ENCODE assay signal across 8 mouse cellular contexts in genomic region chr6:31088147-31088972, GRCm38 (mm10).
A peak's percentile ranks its signal among the peaks of the same experiment; 100 is the strongest.
DNase-seq lines count a peak whose midpoint lies in the region; ATAC-seq and TF ChIP-seq lines count a peak whose summit lies in the region.

No protein-coding gene starts in this region.

- no peaks in the 10 kb centered on the region for H3K27me3 ChIP-seq in lung, embryonic 14.5 days (ENCODE audit: insufficient read depth, low read length)
- H3K27me3 ChIP-seq in forebrain, embryonic 14.5 days (replicated peaks; ENCODE audit: control insufficient read depth, insufficient read depth, low read length): no peaks in the 10 kb centered on the region
- H3K27me3 ChIP-seq in limb, embryonic 13.5 days: no peaks in the 10 kb centered on the region
- no peaks in the 10 kb centered on the region for H3K27me3 ChIP-seq in neural tube, embryonic 11.5 days (ENCODE audit: control insufficient read depth, insufficient read depth, low read length)

- peak; percentile 48; the same call in 1 of the 2 replicates for ATAC-seq in lung, embryonic 14.5 days (ENCODE audit: insufficient read depth)
- ATAC-seq in forebrain, embryonic 14.5 days: peak; percentile 78
- ATAC-seq in limb, embryonic 13.5 days (ENCODE audit: low FRiP score, low read depth): no peak
- peak; percentile 63 for ATAC-seq in neural tube, embryonic 11.5 days (ENCODE audit: insufficient read depth, low FRiP score, low TSS enrichment)

- H3K9ac ChIP-seq in lung, embryonic 14.5 days: peak overlapping the region; percentile 24; the same call in 1 of the 2 replicates
- H3K9ac ChIP-seq in forebrain, embryonic 14.5 days (ENCODE audit: low read length): peak overlapping the region; percentile 49
- peak overlapping the region; percentile 54; the same call in 1 of the 2 replicates for H3K9ac ChIP-seq in limb, embryonic 13.5 days
- no peak overlapping the region; the same call in 1 of the 2 replicates for H3K9ac ChIP-seq in neural tube, embryonic 11.5 days (ENCODE audit: low read length)

- no peak for TF ChIP-seq CTCF in lung, embryonic 14.5 days (IDR thresholded peaks at IDR 0.05; ENCODE audit: low read depth)
- TF ChIP-seq CTCF in lung, adult 2 months (IDR thresholded peaks at IDR 0.05; ENCODE audit: insufficient read depth, low read length): no peak

- peak overlapping the region; percentile 63 for H3K27ac ChIP-seq in lung, embryonic 14.5 days (ENCODE audit: low read depth)
- H3K27ac ChIP-seq in forebrain, embryonic 14.5 days (ENCODE audit: low read depth, low read length): peak overlapping the region; percentile 87
- H3K27ac ChIP-seq in limb, embryonic 13.5 days: no peak overlapping the region
- no peak overlapping the region for H3K27ac ChIP-seq in neural tube, embryonic 11.5 days (ENCODE audit: low read depth, low read length)

- peak overlapping the region; percentile 17 for H3K4me3 ChIP-seq in lung, embryonic 14.5 days (ENCODE audit: low read depth, low read length)
- H3K4me3 ChIP-seq in lung, adult 2 months (replicated peaks; ENCODE audit: extremely low read depth, low read depth, low read length): no peak overlapping the region
- H3K4me3 ChIP-seq in forebrain, embryonic 14.5 days (ENCODE audit: low read depth, low read length): peak overlapping the region; percentile 19
- H3K4me3 ChIP-seq in limb, embryonic 13.5 days: peak overlapping the region; percentile 27
- 0 out of 2 replicates have a peak overlapping the region, but pooled peaks have one; percentile 11 for H3K4me3 ChIP-seq in neural tube, embryonic 11.5 days (ENCODE audit: low read depth, low read length)

- peaks cover 19% of the 10 kb centered on the region for H3K4me1 ChIP-seq in lung, embryonic 14.5 days (ENCODE audit: insufficient read depth)
- peaks cover 50% of the 10 kb centered on the region for H3K4me1 ChIP-seq in lung, adult 2 months (ENCODE audit: control insufficient read depth, insufficient read depth, low read length)
- peaks cover 32% of the 10 kb centered on the region for H3K4me1 ChIP-seq in forebrain, embryonic 14.5 days (ENCODE audit: control insufficient read depth, insufficient read depth, low read length)
- H3K4me1 ChIP-seq in limb, embryonic 13.5 days: peaks cover 30% of the 10 kb centered on the region
- peaks cover 7% of the 10 kb centered on the region; the same call in 1 of the 2 replicates for H3K4me1 ChIP-seq in neural tube, embryonic 11.5 days (ENCODE audit: control insufficient read depth, insufficient read depth, low read length)

- no peaks in the 10 kb centered on the region for H3K9me3 ChIP-seq in lung, embryonic 14.5 days (ENCODE audit: low read depth, low read length)
- H3K9me3 ChIP-seq in forebrain, embryonic 14.5 days (replicated peaks; ENCODE audit: control insufficient read depth, low read length): no peaks in the 10 kb centered on the region
- H3K9me3 ChIP-seq in limb, embryonic 13.5 days: no peaks in the 10 kb centered on the region
- H3K9me3 ChIP-seq in neural tube, embryonic 11.5 days (ENCODE audit: control insufficient read depth, low read length): no peaks in the 10 kb centered on the region

- peak; percentile 56 for DNase-seq in lung, embryonic 14.5 days
- DNase-seq in lung, adult 2 months: no peak
- peak; percentile 55 for DNase-seq in forebrain, embryonic 14.5 days (ENCODE audit: low spot score)
- peak; percentile 35 for DNase-seq in neural tube, embryonic 11.5 days (ENCODE audit: low spot score)
- DNase-seq in frontal cortex, postnatal 14 days (ENCODE audit: low spot score in 2 of 2): no peak
- no peak for DNase-seq in thymus, postnatal 36 days
- no peak for DNase-seq in MN1 (ENCODE audit: low spot score)

- TF ChIP-seq POLR2A in lung, adult 2 months (IDR thresholded peaks at IDR 0.05; ENCODE audit: borderline replicate concordance, extremely low read depth, low read depth, low read length): no peak

- peak overlapping the region; percentile 59 for H3K4me2 ChIP-seq in lung, embryonic 14.5 days
- H3K4me2 ChIP-seq in forebrain, embryonic 14.5 days (ENCODE audit: low read length): peak overlapping the region; percentile 52
- H3K4me2 ChIP-seq in limb, embryonic 13.5 days (replicated peaks): peak overlapping the region; percentile 59
- H3K4me2 ChIP-seq in neural tube, embryonic 11.5 days (ENCODE audit: low read depth): peak overlapping the region; percentile 45

- 13% methylated on average over 18 of the region's 18 CpGs for WGBS in lung, embryonic 14.5 days
- 19% methylated on average over 18 of the region's 18 CpGs for WGBS in lung, adult 2 months
- WGBS in forebrain, embryonic 14.5 days: 9% methylated on average over 18 of the region's 18 CpGs
- 16% methylated on average over 18 of the region's 18 CpGs for WGBS in limb, embryonic 13.5 days
- 20% methylated on average over 18 of the region's 18 CpGs for WGBS in neural tube, embryonic 11.5 days

- no peaks in the 10 kb centered on the region for H3K36me3 ChIP-seq in lung, embryonic 14.5 days (ENCODE audit: insufficient read depth)
- H3K36me3 ChIP-seq in forebrain, embryonic 14.5 days (ENCODE audit: control insufficient read depth, insufficient read depth, low read length): no peaks in the 10 kb centered on the region
- H3K36me3 ChIP-seq in limb, embryonic 13.5 days: no peaks in the 10 kb centered on the region
- no peaks in the 10 kb centered on the region for H3K36me3 ChIP-seq in neural tube, embryonic 11.5 days (ENCODE audit: control insufficient read depth, insufficient read depth, low read length)

Comparison
In these comparisons a context has a peak if more than half of its experiments do, and no peak if none do; other contexts are left out.
1. DNase-seq: peak in lung, embryonic 14.5 days (single experiment), forebrain, embryonic 14.5 days (single experiment) and neural tube, embryonic 11.5 days (single experiment); none in lung, adult 2 months (single experiment), frontal cortex, postnatal 14 days (0 of 2), thymus, postnatal 36 days (0 of 2) and MN1 (single experiment).
2. H3K27ac ChIP-seq: peak in lung, embryonic 14.5 days (single experiment) and forebrain, embryonic 14.5 days (single experiment); none in limb, embryonic 13.5 days (single experiment) and neural tube, embryonic 11.5 days (single experiment).
3. Peak in every context shown above with its lines, with median percentiles within 50 percentile points of each other: H3K4me2 ChIP-seq.